Mouse (Mus musculus) T-helper 17 cell (primary cell): Measurements from ENCODE around the gene Pcca.
"Not testable (repeated sequence)": the region's sequence is repeated elsewhere in the genome, so short reads cannot be mapped to it uniquely, and the experiment has no call there.

Source experiments
- in situ Hi-C, 2 experiments: fragments of 300-600 bp; cut with MboI, MseI; formaldehyde crosslinking; loops; 1 replicate in 1 of 2; 2 replicates in 1 of 2; pipeline ENCODE4 v1.15.1; 2025; ENCODE audit warnings: high pct_unique_total_duplicates in 2 of 2

Gene Pcca

DNA sequence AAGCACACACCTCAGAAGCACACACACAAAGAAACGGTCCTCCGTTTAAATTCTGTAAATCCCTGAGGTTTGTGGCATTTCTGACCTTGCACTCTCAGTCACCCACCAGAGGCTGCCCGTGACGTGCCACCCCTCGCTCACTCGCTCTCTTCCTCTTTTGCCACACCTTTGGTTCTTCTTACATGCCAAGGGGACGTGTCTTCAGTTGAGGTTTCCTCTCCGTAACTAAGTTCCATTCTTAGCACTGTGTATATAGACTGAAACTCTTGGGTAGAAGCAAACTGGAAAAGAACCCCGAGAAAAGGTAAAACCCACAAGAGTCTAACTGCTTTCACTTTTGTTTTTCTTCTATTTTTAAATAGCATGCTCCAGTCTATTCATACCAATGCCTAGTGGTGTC lies 23.2 kb downstream of the Pcca start:
- in situ Hi-C loops, result no loop called here

DNA sequence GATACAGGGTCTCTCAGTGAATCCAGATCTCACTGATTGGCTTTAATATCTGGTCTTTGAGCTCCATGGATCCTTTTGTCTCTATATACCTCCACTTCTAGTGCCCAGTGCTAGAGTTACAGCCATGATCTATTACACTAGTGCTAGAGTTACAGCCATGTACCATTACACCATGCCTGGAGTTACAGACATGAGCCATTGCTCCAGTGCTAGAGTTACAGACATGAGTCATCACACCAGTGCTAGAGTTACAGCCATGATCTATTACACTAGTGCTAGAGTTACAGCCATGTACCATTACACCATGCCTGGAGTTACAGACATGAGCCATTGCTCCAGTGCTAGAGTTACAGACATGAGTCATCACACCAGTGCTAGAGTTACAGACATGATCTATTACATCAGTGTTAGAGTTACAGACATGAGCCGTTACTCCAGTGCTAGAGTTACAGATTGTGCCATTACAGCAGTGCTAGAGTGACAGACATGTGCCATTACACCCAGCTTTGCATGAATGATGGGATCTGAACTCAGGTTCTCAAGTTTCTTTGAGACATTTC lies 26.8 kb downstream of the Pcca start:
- in situ Hi-C loops, result not testable (repeated sequence)

- in situ Hi-C loops, result loop anchor here (10.0 kb wide), 2 partner anchors 244 to 346 kb away; no protein-coding TSS in a partner anchor
Observed at GRCm38 (mm10) chr14:122570862-122571261, 36.7 kb downstream of the Pcca start.

GRCm38 (mm10) chr14:122574064-122574751 lies 40.1 kb downstream of the Pcca start:
- in situ Hi-C loops, result loop anchor here (10.0 kb wide), 2 partner anchors 241 to 349 kb away; no protein-coding TSS in a partner anchor

GRCm38 (mm10) chr14:122577816-122578215 lies 43.7 kb downstream of the Pcca start:
- in situ Hi-C loops, result loop anchor here (10.0 kb wide), 2 partner anchors 237 to 353 kb away; no protein-coding TSS in a partner anchor

DNA sequence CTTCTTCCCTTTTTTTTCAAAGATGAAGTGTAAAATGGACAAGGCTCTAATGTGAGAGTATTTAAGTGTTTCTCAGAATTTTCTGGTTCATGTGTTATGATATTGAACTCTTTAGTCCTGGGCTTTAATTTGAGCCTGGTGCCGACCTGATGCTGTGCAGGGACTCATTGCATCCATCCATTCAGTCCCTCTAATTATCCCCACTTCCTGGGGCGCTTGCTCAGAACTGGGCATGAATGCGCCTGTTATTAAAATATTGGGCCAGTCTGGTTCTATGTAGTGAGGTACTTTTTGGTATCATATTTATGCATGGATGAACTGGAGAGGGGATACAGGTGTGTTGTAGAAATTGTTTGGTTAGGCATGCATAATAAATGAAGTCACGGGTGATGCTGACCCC lies 47.9 kb downstream of the Pcca start:
- in situ Hi-C loops, result loop anchor here in 1 of 2 experiments (5.0 kb wide), 1 partner anchor 325 kb away; no protein-coding TSS in a partner anchor

- in situ Hi-C loops, result loop anchor here in 1 of 2 experiments (5.0 kb wide), 1 partner anchor 325 kb away; no protein-coding TSS in a partner anchor
Observed at GRCm38 (mm10) chr14:122582491-122583077, 48.5 kb downstream of the Pcca start.

DNA sequence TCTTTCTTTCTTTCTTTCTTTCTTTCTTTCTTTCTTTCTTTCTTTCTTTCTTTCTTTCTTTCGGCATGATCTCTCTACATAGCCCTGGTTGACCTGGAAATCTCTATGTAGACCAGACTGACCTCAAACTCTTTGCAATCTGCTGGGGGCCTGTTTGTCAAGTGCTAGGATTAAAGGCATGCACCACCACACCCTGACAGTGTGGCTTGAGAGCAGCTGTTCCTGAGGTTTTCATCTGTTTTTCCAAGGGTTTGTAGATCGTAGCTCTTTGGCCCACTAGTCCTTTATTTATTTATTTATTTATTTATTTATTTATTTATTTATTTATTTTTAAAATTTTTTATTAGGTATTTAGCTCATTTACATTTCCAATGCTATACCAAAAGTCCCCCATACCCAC lies 50.0 kb downstream of the Pcca start:
- in situ Hi-C loops, result loop anchor here in 1 of 2 experiments (5.0 kb wide), 1 partner anchor 327 kb away; no protein-coding TSS in a partner anchor

- in situ Hi-C loops, result no loop called here
Observed at GRCm38 (mm10) chr14:122586942-122587341, 52.8 kb downstream of the Pcca start.

GRCm38 (mm10) chr14:122597534-122597933 lies 63.4 kb downstream of the Pcca start:
- in situ Hi-C loops, result no loop called here

- in situ Hi-C loops, result no loop called here
Observed at GRCm38 (mm10) chr14:122598802-122599201, 64.7 kb downstream of the Pcca start.

GRCm38 (mm10) chr14:122599839-122600238 lies 65.7 kb downstream of the Pcca start:
- in situ Hi-C loops, result no loop called here

DNA sequence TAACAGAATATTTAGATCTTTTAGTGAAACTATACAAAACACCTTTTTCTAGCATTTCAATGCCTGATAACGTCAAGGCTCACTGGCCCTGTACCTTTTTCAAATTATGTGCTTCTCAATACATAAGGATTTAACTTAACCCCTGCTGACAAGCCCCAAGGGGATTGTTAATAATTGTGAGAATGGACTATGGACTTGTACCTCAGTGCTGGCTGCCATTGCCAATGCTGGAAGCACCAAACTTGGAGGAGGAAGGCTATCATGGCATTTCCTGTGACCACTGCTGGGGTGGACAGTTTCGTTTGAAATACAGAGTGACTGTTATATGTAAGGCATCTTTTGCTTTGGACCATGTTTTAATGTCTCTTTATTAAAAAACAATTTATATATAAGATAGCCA lies 68.6 kb downstream of the Pcca start:
- in situ Hi-C loops, result no loop called here

DNA sequence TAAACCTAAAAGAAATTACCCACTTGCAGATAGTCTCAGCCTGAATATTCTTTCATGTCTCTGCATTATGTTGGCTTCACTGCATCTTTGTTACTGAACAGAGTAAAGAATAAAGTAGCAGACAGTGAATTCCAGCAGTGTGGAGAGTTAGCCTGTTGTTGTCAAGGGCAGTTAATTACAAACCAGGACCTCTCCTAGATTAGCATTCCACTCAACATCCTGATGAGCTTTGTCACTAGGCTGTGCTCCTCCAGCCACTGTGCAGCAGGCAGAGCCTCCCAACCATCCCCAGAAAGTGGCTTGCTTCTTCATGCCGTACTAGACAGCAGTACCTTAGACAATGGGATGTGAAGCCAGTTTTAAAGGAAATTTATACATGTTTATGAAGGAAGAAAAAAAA lies 72.4 kb downstream of the Pcca start:
- in situ Hi-C loops, result no loop called here

- in situ Hi-C loops, result no loop called here
Observed at GRCm38 (mm10) chr14:122607456-122607855, 73.3 kb downstream of the Pcca start.

DNA sequence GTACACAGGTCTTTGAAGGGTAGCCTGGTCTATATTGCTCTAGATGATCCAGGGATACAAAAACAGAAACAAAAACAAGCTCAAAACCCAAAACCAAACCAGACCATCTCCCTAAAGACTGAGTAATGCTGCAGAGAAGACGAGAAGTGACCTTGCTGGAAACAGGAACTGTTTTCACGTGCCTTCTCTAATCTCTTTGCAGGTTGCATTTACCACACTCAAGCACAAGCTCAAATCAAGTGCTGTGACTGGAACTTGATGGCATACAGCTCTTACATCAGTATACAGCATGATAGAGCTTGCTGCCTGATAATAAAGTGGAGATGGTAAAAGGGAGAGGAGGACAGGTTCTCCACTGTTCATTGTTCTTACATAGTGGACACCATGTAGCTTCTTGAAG lies 74.2 kb downstream of the Pcca start:
- in situ Hi-C loops, result no loop called here

- in situ Hi-C loops, result no loop called here
Observed at GRCm38 (mm10) chr14:122611035-122611434, 76.9 kb downstream of the Pcca start.

- in situ Hi-C loops, result no loop called here
Observed at GRCm38 (mm10) chr14:122612317-122612716, 78.2 kb downstream of the Pcca start.

GRCm38 (mm10) chr14:122617656-122618055 lies 83.5 kb downstream of the Pcca start:
- in situ Hi-C loops, result no loop called here

- in situ Hi-C loops, result no loop called here
Observed at GRCm38 (mm10) chr14:122633416-122633815, 99.3 kb downstream of the Pcca start.

DNA sequence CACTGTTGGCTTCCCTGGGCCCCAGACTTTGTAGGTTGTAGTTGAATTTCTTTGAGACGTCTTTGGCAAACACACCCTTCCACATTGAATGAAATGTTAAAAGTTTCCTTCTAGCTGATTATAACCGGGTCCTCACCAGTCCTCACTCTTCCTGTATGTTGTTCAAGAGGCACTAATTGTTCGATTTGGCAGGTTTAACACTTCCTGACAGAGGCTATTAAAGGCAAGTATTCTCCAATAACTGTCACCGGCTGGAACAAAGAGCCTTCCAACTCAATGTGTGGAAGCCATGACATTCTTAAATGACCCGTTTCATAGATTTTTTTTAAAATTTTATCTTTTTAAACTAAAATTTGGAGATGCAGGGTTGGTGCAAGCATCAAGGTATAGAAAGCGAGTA lies 102.5 kb downstream of the Pcca start:
- in situ Hi-C loops, result no loop called here

- in situ Hi-C loops, result no loop called here
Observed at GRCm38 (mm10) chr14:122637798-122638555, 103.9 kb downstream of the Pcca start.
